Mouse (Mus musculus) B cell, adult 62 days (primary cell): ENCODE data around the gene Ankrd7. TPM values are rescaled to one million over a fixed set of nuclear protein-coding genes. Genes with fewer than 3 reads are reported as not detected.

Source experiments
- total RNA-seq: library from RNA; stranded (reverse); gene quantifications from 4 replicates; pipeline ENCODE4 v1.2.4, GENCODE M21; 2023

Ankrd7 gene
- not detected in 4 replicates for total RNA-seq

GRCm38 (mm10) chr6:18866018-18866417, at the start of gene Ankrd7:
Ankrd7 (plus strand) TSS chr6:18866318.

GRCm38 (mm10) chr6:18848051-18848701, 17.9 kb upstream of the Ankrd7 start, which contains the start of gene Lsm8:
Lsm8 (plus strand) TSS chr6:18848579.

Other genes with a start within 250 kb of the Ankrd7 start
- gene Lsm8, start 17.7 kb upstream of the Ankrd7 start, total RNA-seq, result 29.0 to 39.9 TPM (median 30.2 TPM) in 4 replicates